Mouse (Mus musculus) cerebellum, adult 2 months (tissue): ENCODE results near the gene Rnd1. TPM values are rescaled to one million over a fixed set of nuclear protein-coding genes. Genes with fewer than 3 reads are reported as not detected.

ENCODE experiments used
- DNase-seq, 2 experiments: peaks; one replicate each; pipeline ENCODE4 v3.0.0; 2021
- H3K27ac ChIP-seq: fragments of 200-500 bp; 2 replicates; pipeline ENCODE4 v1.5.1; 2012; ENCODE audit warnings: low read length, control low read depth, inconsistent platforms; ENCODE audit not compliant: insufficient read depth
- H3K27me3 ChIP-seq: fragments of 200-500 bp; 2 replicates; pipeline ENCODE4 v1.6.1; 2012; ENCODE audit warnings: inconsistent platforms, mild to moderate bottlenecking, low read length, moderate library complexity; ENCODE audit not compliant: control insufficient read depth, insufficient read depth
- H3K4me1 ChIP-seq: fragments of 200-500 bp; 2 replicates; pipeline ENCODE4 v1.6.1; 2011; ENCODE audit warnings: low read length; ENCODE audit not compliant: control insufficient read depth, insufficient read depth
- H3K4me3 ChIP-seq: fragments of 200-500 bp; replicated peaks from 2 replicates; pipeline ENCODE3; 2011; ENCODE audit warnings: mild to moderate bottlenecking, low read depth, low read length, control low read depth; ENCODE audit not compliant: insufficient read depth
- CTCF ChIP-seq: fragments of 200-500 bp; IDR thresholded peaks from 2 replicates; pipeline ENCODE4 v1.5.1; 2011; ENCODE audit warnings: low read depth, mild to moderate bottlenecking, control low read depth, low read length, moderate library complexity, borderline replicate concordance; ENCODE audit not compliant: insufficient read depth
- POLR2A ChIP-seq: fragments of 200-500 bp; IDR thresholded peaks from 2 replicates; pipeline ENCODE4 v1.6.1; 2011; ENCODE audit warnings: low read length, control low read depth, borderline replicate concordance; ENCODE audit not compliant: insufficient read depth
- WGBS: fragments of 180-500 bp; shearing (Covaris S2); methylation state at CpG from one replicate; pipeline ENCODE4 v1.1.7; 2018; 5-methylcytosine and 5-hydroxymethylcytosine counted together
- polyA plus RNA-seq: library from polyadenylated mRNA; depleted of rRNA; stranded (reverse); fragments of >200 nt; gene quantifications from 2 replicates; pipeline ENCODE4 v1.2.3, GENCODE M21; 2012; rRNA removed

Gene Rnd1
- 42.4 and 47.4 TPM in 2 replicates for polyA plus RNA-seq

- no peaks in the 10 kb centered on the region for H3K27me3 ChIP-seq
- peak within 1 kb of the TSS; percentile 52; the same call in 1 of the 2 replicates for H3K27ac ChIP-seq
- peak; percentile 95 for DNase-seq
- WGBS, result under 1% methylated on average over 37 of the region's 37 CpGs
- no peak for TF ChIP-seq CTCF
- peak; percentile 100 for TF ChIP-seq POLR2A
- peaks cover 4% of the 10 kb centered on the region; the same call in 1 of the 2 replicates for H3K4me1 ChIP-seq
- H3K4me3 ChIP-seq, result peak within 1 kb of the TSS; percentile 91
Measured at GRCm38 (mm10) chr15:98676940-98677728, at the start of gene Rnd1. Gene Rnd1 (minus strand): TSS chr15:98677461.

- Histone ChIP-seq H3K4me1 (no peaks in the 10 kb centered on the region), H3K27me3 (no peaks in the 10 kb centered on the region), H3K4me3 (no peak overlapping the region), H3K27ac (no peak overlapping the region)
- TF ChIP-seq CTCF (no peak), POLR2A (no peak)
- DNase-seq, result no peak
- WGBS, result 67% methylated on average over 7 of the region's 7 CpGs
Measured at GRCm38 (mm10) chr15:98726746-98727145, 49.5 kb upstream of the Rnd1 start.

- no peak overlapping the region for H3K4me3 ChIP-seq
- H3K27ac ChIP-seq, result no peak overlapping the region
- WGBS, result 89% methylated on average over 4 of the region's 4 CpGs
- DNase-seq, result no peak
- H3K27me3 ChIP-seq, result no peaks in the 10 kb centered on the region
- no peaks in the 10 kb centered on the region for H3K4me1 ChIP-seq
- TF ChIP-seq CTCF (no peak), POLR2A (no peak)
Measured at GRCm38 (mm10) chr15:98726079-98726478, 48.8 kb upstream of the Rnd1 start.

GRCm38 (mm10) chr15:98724441-98724840 is 47.2 kb upstream of the Rnd1 start:
- TF ChIP-seq POLR2A, result no peak
- no peak for TF ChIP-seq CTCF
- WGBS, result 30% methylated on average over 19 of the region's 19 CpGs
- DNase-seq, result no peak
- H3K27ac ChIP-seq, result no peak overlapping the region
- no peaks in the 10 kb centered on the region for H3K4me1 ChIP-seq
- H3K4me3 ChIP-seq, result no peak overlapping the region
- no peaks in the 10 kb centered on the region for H3K27me3 ChIP-seq

- no peak for DNase-seq
- H3K4me3 ChIP-seq, result no peak overlapping the region
- 71% methylated on average over 14 of the region's 14 CpGs for WGBS
- no peak for TF ChIP-seq CTCF
- no peak for TF ChIP-seq POLR2A
- H3K27ac ChIP-seq, result no peak overlapping the region
- no peaks in the 10 kb centered on the region for H3K27me3 ChIP-seq
- H3K4me1 ChIP-seq, result no peaks in the 10 kb centered on the region
Measured at GRCm38 (mm10) chr15:98722854-98723253, 45.6 kb upstream of the Rnd1 start.

- no peak for DNase-seq
- Histone ChIP-seq H3K27ac (no peak overlapping the region), H3K4me1 (no peaks in the 10 kb centered on the region), H3K27me3 (no peaks in the 10 kb centered on the region), H3K4me3 (no peak overlapping the region)
- TF ChIP-seq POLR2A, result no peak
- TF ChIP-seq CTCF, result no peak
- 71% methylated on average over 8 of the region's 8 CpGs for WGBS
Measured at GRCm38 (mm10) chr15:98722191-98722590, 44.9 kb upstream of the Rnd1 start.

- 0 out of 2 replicates have a peak, but pooled peaks cover 2% of the 10 kb centered on the region for H3K4me1 ChIP-seq
- H3K27ac ChIP-seq, result no peak overlapping the region
- H3K4me3 ChIP-seq, result no peak overlapping the region
- TF ChIP-seq CTCF (no peak), POLR2A (no peak)
- H3K27me3 ChIP-seq, result no peaks in the 10 kb centered on the region
- no peak for DNase-seq
- 76% methylated on average over 16 of the region's 16 CpGs for WGBS
Measured at GRCm38 (mm10) chr15:98717301-98717700, 40.0 kb upstream of the Rnd1 start.

- H3K27me3 ChIP-seq, result no peaks in the 10 kb centered on the region
- H3K4me3 ChIP-seq, result no peak overlapping the region
- WGBS, result 17% methylated on average over 5 of the region's 5 CpGs
- H3K4me1 ChIP-seq, result 0 out of 2 replicates have a peak, but pooled peaks cover 2% of the 10 kb centered on the region
- DNase-seq, result peak in 1 of 2 experiments; percentile 18
- H3K27ac ChIP-seq, result no peak overlapping the region
- TF ChIP-seq CTCF (no peak), POLR2A (no peak)
Measured at GRCm38 (mm10) chr15:98714230-98714652, 37.0 kb upstream of the Rnd1 start.
